Mouse (Mus musculus) urinary bladder, postnatal 14 days (tissue): Measurements from ENCODE around the gene Nrg3.

ENCODE experiments used
- DNase-seq: peaks from one replicate; pipeline ENCODE4 v3.0.0; 2021; ENCODE audit warnings: low spot score

The Nrg3 gene

DNA sequence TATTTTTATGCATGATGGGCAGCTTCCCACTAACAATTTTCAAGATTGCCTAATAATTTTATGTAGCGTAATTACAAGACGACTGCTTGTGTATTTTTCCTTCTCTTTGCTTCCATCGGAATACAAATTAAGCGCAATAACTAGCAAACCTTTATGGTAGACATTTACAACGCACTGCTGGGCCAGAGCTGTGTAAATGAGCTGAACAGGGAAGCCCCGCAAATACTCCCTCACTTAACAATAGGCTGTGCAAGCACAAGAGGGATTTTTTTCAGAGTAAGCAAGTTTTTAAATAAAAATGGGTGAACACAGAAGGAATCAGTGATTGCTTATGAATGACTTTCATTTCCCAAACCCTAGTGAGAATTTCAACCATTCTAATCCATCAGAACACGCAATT is 513.5 kb downstream of the Nrg3 start:
- DNase-seq: no peak

DNA sequence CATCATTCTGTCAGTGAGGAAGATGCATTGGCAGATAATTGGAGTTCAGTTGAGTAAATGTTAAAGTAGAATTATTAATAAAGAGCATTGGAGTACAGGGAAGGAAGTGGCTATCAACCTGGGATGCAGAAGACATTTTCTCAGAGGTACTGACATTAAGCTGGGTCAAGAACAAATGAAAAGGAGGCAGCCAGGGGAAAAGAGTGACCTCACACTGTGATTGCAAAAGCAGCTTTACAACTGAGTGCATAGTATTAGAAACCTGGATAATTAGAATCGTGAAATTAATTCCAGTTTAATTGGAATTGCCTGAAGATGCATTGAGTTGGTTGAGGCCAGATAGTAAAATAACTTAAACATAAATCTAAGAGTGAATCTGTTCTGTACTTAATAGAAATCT is 535.4 kb downstream of the Nrg3 start:
- DNase-seq: no peak

DNA sequence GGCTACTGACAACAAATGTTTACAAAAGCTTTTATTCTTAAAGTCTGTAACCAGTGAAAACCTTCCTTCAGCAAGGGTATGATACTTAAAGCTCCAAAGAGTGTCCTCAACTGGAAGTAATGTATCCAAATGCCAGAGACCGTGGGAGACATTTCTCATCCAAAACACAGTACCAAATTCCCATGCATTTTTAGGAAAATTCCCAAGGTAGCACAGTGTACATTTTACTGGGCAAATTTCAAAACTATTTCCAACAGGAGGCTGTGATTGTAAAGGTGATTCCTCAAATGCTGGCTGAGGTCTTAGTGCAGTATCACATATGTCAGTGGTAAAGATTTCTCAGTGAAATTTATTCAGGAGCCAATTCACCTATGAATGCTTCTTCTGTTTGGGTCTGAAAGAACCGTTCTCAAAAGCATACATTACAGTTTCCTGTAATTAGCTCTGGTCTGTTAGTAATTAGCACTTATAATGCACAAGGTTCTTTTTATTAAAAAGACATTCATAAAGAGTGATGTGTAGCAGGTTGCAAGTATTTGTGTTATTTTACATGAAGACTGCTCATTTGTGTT is 536.3 kb downstream of the Nrg3 start:
- DNase-seq: no peak

DNA sequence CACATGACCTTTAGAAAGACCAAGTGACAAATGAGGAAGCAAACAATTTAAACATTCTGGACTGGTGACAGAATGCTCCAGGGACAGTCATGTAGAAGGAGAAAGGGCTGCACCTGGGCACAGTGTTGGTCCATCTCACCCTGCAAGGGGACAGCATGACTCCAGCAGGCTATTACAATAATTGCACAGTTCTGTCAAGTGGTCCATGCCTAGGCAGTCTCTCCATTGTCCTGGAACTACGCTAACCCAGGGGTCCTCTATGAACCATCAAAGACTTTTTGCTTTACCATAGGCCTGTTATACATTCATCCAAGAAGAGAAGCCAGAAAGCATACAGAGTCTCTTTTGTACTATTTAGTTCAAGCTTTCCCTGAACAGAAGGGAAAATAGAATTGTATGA is 549.2 kb downstream of the Nrg3 start:
- DNase-seq: no peak

DNA sequence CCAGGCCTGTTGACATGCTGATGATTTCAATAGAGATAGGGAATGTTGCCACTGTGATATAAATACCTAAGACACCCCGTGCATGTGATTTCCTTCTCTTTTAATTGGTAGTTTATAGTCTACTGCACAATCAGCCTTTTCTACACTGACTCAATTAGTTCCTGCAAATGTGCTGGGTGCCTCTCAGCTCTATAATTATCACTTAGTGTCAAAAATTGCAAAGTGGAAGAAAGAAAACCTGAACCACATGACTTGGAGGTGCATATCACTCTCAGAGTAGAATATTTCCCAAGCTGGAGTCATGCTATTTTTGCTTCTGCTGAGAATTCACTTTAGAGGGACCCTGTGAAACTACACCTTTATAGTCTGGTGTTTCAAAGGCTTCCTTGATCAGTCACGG is 552.1 kb downstream of the Nrg3 start:
- no peak for DNase-seq

DNA sequence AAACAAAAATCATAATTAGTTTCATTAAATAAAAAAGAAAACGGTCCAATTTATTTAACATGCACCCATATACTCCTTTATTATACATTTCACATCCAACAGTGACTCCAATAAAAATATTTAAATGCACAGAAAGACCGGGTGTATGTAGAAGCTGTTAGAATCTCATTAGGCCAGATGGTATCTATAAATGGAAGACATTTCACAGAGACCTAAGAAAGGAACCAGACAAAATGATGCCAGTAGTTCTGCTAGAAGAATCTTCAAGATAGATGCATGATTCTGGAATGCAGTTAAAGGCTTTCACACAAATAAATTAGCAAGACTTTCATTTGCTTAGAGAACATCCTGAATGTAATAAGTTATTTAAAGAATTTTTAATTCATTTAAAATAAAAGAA is 602.3 kb downstream of the Nrg3 start:
- no peak for DNase-seq

DNA sequence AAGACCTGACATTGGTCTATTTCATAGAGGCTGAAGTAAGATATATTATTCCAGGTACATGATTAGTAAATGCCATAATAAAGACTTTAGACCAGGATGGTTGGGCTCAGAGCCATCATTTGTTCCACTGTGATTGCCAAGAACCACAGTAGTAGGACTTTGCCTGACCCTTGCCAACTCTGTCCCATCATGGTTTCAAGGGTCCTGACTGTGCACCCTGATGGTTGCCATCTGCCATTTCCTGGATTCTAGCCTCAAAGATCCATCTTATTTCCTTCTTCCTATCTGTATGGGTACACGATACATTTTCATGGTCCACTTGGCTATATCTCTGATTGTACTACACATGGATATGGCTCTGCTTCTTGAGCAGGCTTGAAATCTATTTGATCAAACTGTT is 625.3 kb downstream of the Nrg3 start:
- no peak for DNase-seq

DNA sequence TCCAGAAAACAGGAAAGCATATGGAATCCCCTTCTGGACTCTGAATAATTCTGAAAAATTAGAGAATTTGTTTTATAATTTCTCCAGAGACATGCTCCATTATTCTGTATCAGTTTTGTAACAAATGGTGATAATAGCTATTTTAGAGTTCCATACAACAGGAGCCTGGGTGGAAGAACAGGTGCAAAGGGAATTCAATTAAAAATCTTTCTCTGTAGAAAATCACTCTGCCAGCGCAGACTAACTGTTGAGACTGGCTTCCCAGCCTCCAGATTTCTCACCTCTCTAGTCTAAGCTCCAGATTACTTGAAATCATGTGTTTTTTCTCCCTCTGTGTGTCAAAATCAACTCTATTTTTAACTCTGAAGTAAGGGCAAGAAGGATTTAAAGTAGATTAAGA is 625.8 kb downstream of the Nrg3 start:
- no peak for DNase-seq

DNA sequence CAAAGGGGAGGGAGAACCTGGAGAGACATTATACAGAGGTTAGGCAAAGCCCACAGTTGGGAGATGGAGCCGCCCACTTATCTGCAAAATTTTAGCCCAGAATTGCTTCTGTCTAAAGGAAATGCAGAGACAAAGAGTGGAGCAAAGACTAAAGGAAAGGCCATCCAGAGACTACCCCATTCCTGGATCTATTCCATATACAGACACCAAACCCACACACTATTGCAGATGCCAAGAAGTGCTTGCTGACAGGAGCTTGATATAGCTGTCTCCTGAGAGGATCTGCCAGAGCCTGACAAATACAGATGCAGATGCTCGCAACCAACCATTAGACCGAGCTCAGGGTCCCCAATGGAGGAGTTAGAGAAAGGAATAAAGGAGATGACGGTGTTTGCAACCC is 637.9 kb downstream of the Nrg3 start:
- no peak for DNase-seq

DNA sequence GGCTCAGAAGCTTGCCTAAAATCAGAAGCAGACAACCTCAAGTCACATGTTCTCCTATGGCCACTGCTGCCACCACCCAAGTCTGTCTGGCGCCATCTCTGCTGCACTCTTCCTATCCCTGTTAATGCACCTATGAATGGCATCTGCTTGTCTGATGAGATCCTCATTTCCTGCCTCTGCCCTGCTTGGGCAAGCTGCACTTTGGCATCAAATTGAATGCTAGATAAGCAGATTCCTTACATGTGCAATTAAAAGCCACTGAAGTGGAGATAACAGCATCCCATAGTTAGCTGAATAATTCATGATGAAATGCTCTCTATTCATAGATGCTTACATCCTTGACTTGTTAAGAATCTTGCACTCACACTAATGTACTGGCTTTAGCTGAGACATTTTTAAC is 648.0 kb downstream of the Nrg3 start:
- no peak for DNase-seq

DNA sequence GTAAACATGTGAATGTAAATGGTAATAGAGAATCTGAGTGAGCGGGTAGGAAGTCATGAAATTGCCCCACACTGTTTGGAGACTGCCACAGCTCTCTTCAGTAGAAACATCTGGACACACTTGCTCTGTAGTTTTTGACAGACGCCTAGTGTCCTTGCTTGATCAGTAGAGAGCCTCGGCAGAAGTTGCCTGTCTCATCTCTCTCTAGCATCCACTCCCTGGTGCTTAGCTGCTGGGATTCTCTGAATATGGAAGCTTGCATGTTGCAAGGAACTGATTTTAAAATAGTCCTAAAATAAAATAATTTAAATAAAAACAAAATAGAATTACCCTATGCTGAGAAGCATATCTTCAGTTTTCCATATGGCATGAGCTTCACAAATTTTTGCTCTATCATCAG is 675.9 kb downstream of the Nrg3 start:
- DNase-seq: no peak

DNA sequence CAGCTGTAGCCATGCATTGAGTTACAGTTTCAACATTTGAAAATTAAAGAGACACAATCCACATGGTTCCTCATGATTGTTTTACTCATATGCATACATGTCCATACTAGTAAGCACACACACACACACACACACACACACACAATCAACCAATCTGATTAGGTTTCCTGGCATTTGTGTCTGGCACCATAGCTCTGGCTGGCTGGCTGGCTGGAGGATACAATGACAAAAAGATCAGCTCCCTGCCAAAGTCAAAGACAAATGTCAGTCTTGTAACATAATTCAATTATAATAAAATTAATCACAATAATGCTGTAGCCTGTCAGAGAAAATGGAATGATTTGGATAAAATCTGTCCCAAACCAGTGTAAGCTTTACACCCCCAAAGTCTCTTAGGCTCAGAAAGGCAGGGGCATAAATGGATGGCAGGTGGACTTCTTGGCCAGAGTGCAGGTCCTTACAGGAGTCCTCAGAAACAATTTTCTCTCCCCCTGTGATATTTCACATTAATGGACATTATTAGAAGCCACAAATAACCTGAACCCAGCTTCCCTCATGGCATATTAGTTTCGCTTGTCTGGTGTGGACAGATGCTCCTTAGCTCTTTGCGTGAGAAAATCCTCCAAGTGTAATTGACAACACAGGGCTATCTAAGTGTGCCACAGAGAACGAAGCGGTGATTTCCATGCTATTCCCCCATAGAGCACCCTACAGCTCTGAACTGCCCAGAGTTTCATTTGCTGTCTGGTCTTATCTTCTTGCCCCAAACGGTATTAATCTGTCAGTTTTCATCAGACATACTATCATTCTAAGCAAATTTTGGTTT is 697.4 kb downstream of the Nrg3 start:
- no peak for DNase-seq

DNA sequence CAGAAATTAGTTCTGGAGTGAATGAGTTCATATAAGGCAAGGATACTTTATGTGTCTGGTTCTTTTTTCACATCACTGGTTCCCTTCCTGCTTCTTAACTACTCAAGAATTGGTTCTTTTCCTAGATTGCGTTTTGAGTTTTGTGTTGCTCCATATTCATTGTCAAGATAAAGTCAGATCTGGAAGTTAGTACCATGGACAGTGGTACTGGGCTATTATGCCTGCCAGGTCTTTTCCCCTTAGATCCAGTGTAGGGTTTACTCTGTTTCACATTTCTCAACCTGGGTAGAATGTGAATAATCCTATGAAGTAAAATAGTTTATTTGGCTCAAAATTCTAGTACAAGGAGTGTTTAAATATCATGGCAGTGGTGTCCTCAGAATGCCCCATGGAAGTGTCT is 698.1 kb downstream of the Nrg3 start:
- DNase-seq: no peak

DNA sequence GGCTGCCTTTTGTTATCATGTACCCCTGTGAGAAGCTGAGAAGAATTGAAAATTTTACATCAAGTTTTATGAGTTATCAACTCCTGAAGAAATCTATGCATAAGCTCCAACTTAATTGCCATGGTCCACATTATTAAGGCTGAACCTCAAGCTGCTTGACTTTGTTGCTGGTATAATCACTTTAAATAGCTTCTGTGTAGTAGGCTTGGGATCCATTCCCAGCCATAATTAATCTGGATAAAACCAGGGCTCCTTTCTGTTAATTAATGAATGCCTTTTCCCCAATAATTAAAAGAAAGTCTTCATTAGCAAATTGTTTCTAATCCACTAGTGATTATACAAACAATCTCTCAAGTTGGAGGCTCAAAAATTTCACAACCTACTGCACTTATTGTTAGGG is 742.4 kb downstream of the Nrg3 start:
- DNase-seq: no peak

DNA sequence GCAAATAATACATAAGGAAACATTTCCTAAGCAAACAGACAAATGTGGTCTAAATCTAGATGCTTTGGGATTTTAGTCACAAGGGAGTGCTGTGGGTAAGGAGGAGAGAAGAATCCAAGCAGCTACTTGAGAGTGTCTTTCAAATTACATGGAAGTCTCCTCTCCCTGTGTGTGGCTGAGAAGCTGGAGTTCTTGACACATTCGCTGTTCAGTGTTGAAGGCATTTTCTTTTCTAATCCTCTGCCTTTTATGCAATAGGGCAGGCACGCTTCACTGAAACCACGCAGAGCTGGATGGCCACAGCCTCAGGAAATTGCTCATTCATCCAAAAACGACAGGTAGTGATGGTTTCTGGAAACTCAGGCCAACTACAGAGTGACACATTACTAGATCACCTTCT is 769.0 kb downstream of the Nrg3 start:
- no peak for DNase-seq

DNA sequence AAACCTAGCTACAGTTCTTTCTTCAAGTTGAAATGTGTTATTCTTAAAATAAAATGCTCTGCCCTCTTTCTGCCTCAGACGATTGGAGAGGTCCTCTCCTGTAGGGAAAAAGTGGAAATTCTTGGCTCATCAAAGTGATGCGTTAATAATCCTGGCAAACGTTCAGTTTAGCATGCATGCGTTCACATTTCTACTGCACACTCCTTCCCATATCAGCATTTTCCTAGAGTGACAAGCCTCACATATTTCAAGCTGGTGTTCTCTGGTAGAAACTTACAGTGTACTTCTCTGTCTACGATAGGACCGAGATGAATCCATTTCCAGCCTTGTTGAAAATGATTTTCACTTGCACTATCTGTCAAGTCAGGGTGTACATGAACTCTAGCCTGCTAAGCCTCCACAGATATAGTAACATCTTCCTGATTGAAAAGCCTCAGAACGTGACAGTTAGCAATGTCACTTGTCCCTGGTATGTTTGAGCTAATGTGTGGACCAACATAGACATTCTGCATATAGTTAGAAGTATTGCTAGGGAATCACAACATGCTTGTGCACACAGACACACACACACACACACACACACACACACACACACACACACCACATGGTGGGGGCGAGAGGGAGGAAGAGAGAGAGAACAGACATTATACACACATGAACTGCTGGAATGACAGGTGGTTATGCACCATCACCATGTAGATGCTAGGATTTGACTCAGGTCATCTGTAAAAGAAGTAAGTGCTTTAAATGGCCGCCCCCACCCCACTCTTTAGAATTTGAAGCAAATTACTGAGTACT is 770.1 kb downstream of the Nrg3 start:
- DNase-seq: no peak

DNA sequence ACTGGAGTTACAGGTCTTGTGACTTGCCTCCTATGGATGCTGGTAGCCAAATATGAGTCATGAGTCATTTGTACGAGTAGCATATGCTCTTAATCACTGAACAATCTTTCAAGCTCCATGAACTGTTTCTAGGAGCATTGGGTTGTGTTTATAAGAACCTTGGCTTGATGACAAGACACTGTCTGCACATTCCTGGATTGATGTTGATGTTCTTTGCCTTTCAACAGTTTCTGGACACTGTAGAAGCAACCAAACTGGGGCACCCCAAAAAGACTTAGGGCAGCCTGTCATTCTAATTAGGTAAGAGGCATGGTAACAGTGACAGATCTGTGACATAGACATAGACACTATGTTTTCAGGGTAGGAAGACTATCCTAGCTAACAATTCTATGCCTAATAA is 771.5 kb downstream of the Nrg3 start:
- no peak for DNase-seq

DNA sequence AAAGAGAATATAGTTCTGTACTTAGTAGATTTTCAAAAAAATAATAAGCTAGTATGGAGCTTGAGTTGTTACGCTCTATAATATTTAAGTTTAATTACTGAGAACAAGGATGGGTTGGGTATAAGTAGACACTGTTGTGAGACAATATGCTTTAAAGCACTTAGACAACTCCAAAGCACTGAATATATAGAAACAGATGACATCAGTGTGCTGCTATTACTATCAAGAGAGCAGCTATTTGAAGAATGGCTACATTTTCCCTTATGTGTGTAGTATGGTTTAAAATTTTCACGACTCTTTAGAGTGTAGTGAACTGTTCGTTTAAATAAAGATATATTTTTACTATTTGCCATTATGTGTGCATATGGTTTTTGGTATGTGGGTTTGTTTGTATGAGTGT is 771.9 kb downstream of the Nrg3 start:
- DNase-seq: no peak

DNA sequence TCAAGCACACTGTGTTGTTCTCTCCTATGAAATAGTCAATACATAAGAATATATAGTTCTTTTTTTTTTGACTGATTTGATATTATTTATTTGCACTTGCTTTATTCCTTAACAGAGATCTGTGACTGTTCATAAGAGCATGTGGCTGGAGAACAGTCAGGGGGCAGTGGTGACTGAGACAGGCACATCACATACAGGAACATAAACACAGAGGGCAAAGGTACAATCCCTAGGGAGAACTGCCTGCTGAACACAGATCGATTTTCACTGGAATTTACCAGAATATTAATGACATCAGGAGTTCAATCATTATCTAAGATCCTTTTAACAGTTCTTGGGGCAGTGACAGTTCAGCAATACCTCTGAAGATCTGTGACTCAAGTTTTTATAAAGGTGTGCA is 812.9 kb downstream of the Nrg3 start:
- no peak for DNase-seq

DNA sequence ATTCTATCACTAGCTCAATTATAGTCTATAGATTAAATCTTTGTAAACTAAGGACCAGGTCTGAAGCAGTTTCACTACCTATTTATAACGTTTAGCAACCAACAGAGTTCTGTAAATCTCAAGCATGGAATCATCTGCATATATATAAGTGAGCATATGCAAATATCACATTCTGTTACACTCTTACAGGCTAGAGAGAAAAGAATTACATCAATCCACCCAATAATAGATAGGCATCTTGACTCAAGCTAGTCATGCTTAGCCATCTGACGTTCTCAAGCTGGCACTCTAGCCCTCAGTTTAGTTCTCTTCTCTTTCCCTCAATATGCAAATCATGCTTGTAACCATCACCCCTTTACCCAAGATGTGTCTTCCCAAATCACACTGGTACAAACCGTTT is 835.8 kb downstream of the Nrg3 start:
- no peak for DNase-seq

DNA sequence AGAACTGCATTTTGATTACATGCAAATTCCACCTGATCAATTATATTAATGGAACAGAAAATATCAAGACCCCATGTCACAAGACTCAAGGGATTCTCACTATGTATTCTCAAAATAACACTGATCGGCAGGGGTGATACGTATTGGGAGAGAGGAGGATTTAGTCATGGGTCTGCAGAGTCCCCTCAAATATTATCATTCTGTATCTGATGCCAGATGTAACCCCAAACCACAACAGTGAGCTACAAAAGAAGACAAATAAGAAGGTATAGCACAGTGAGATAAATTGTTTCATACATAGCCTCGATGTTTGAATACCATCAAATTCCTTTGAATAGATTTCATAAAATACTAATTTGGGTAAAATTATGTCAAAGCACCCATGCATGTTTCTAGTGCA is 842.8 kb downstream of the Nrg3 start:
- no peak for DNase-seq

DNA sequence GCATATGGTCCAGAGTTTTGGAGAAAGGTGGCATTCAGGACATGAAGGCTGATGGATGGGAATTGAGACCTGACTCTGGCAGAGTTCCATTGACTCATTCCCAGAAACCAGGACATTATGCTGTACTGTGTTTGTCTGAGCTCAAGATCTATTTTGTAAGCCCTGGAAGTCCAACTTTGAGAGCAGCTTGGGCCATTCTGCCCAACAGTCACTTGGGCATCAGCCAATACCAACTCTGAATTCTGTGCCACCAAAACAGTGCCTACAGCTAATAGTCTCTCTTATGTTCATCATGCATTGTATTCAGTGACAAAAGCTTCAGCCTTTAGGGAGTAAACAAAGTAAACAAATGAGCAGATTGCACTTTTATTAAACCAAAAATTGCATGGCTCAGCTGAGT is 843.2 kb downstream of the Nrg3 start:
- no peak for DNase-seq

DNA sequence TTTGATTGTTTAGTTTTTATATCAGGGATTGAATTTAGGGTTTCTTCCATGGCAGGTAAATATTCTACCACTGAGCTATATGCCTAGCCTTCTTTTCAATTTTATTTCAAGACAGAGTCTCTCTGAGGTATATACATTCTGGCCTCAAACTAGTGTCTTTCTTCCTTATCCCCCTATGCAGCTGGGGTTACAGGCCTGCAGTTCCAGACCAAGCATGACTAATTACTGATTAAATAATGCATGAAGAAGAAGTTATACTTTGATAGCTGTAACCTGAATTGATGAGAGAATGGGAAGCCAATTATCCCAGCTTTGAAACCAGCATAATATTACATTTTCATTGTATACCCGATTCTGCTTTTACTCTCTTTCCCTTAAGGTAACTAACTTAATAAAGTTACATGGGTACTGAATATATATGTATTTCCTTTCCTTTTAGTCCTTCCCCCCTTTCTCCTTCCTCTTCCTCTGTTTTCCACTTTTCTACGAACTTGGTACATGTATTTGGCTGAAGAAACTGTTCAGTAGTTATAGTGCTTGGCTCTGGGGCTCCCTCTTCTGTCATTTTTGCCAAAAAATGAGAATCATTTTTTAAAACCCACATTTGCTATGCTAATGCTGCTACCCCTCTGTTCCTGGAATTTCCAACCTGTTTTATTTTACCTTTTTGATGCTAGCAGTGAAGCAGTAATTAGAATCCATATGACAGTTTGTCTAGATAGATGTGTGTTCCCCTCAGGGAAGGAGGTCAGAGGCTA is 843.8 kb downstream of the Nrg3 start:
- no peak for DNase-seq
